Mouse (Mus musculus) thymus, adult 2 months (tissue): Measurements from ENCODE around the gene Ldlr. TPM values are rescaled to one million over a fixed set of nuclear protein-coding genes. Genes with fewer than 3 reads are reported as not detected.
"Not testable (repeated sequence)": the region's sequence is repeated elsewhere in the genome, so short reads cannot be mapped to it uniquely, and the experiment has no call there.

Experiments
- DNase-seq: peaks from one replicate; pipeline ENCODE4 v3.0.0; 2021
- H3K27ac ChIP-seq: fragments of 200-500 bp; 2 replicates; pipeline ENCODE4 v1.5.1; 2012; ENCODE audit warnings: low read length, control low read depth; ENCODE audit not compliant: control insufficient read depth, insufficient read depth
- H3K27me3 ChIP-seq: fragments of 200-500 bp; 2 replicates; pipeline ENCODE4 v1.6.1; 2012; ENCODE audit warnings: mild to moderate bottlenecking, low read length, moderate library complexity, mixed read lengths; ENCODE audit not compliant: control insufficient read depth, insufficient read depth
- H3K36me3 ChIP-seq: fragments of 200-500 bp; 2 replicates; pipeline ENCODE4 v1.6.1; 2012; ENCODE audit warnings: mild to moderate bottlenecking, low read length, moderate library complexity; ENCODE audit not compliant: control insufficient read depth, insufficient read depth
- H3K4me1 ChIP-seq: fragments of 200-500 bp; replicated peaks from 2 replicates; pipeline ENCODE4 v1.6.1; 2012; ENCODE audit warnings: low read length; ENCODE audit not compliant: control insufficient read depth, insufficient read depth
- H3K4me3 ChIP-seq: fragments of 200-500 bp; 2 replicates; pipeline ENCODE4 v1.5.1; 2012; ENCODE audit warnings: mild to moderate bottlenecking, low read length, control low read depth, moderate library complexity; ENCODE audit not compliant: control insufficient read depth, insufficient read depth
- CTCF ChIP-seq: fragments of 200-500 bp; IDR thresholded peaks from 2 replicates; pipeline ENCODE4 v1.5.1; 2012; ENCODE audit warnings: mild to moderate bottlenecking, control low read depth, low read length, moderate library complexity, borderline replicate concordance; ENCODE audit not compliant: control insufficient read depth, poor library complexity, insufficient read depth; ENCODE audit errors: extremely low read depth
- POLR2A ChIP-seq: fragments of 200-500 bp; IDR thresholded peaks from 2 replicates; pipeline ENCODE4 v1.6.1; 2012; ENCODE audit warnings: mild to moderate bottlenecking, low read length, control low read depth, moderate library complexity; ENCODE audit not compliant: control insufficient read depth, poor library complexity, insufficient read depth; ENCODE audit errors: extremely low read depth
- WGBS: fragments of 180-500 bp; shearing (Covaris S2); methylation state at CpG from one replicate; pipeline ENCODE4 v1.1.7; 2018; 5-methylcytosine and 5-hydroxymethylcytosine counted together
- polyA plus RNA-seq: library from polyadenylated mRNA; depleted of rRNA; stranded (reverse); fragments of >200 nt; gene quantifications from 2 replicates; pipeline ENCODE4 v1.2.3, GENCODE M21; 2012

The Ldlr gene
- polyA plus RNA-seq, 1 experiment, result 23.9 TPM

GRCm38 (mm10) chr9:21787654-21788053, 64.4 kb downstream of the Ldlr start:
- WGBS, result 93% methylated on average over 5 of the region's 5 CpGs

GRCm38 (mm10) chr9:21788234-21788633, 65.0 kb downstream of the Ldlr start:
- no peak for DNase-seq
- TF ChIP-seq POLR2A (no peak), CTCF (no peak)
- Histone ChIP-seq H3K27ac (no peak overlapping the region), H3K4me3 (no peak overlapping the region), H3K27me3 (no peaks in the 10 kb centered on the region), H3K36me3 (no peaks in the 10 kb centered on the region), H3K4me1 (no peaks in the 10 kb centered on the region)
- WGBS, result 91% methylated on average over 9 of the region's 9 CpGs

More at GRCm38 (mm10) chr9:21787654-21788053, 64.4 kb downstream of the Ldlr start:
- Histone ChIP-seq H3K4me3 (no peak overlapping the region), H3K27ac (no peak overlapping the region), H3K27me3 (no peaks in the 10 kb centered on the region), H3K4me1 (no peaks in the 10 kb centered on the region), H3K36me3 (no peaks in the 10 kb centered on the region)
- no peak for DNase-seq
- TF ChIP-seq CTCF, result no peak
- TF ChIP-seq POLR2A, result no peak

GRCm38 (mm10) chr9:21791861-21792260, 68.6 kb downstream of the Ldlr start:
- WGBS, result 92% methylated on average over 8 of the region's 8 CpGs
- no peaks in the 10 kb centered on the region for H3K36me3 ChIP-seq
- no peak for TF ChIP-seq POLR2A
- no peak for TF ChIP-seq CTCF
- no peak for DNase-seq
- no peak overlapping the region for H3K4me3 ChIP-seq
- H3K27me3 ChIP-seq, result no peaks in the 10 kb centered on the region
- H3K4me1 ChIP-seq, result no peaks in the 10 kb centered on the region; the same call in 1 of the 2 replicates
- H3K27ac ChIP-seq, result no peak overlapping the region

- DNase-seq, result no peak
- H3K27ac ChIP-seq, result no peak overlapping the region
- H3K36me3 ChIP-seq, result no peaks in the 10 kb centered on the region
- no peak overlapping the region for H3K4me3 ChIP-seq
- TF ChIP-seq POLR2A (no peak), CTCF (no peak)
- peaks cover 2% of the 10 kb centered on the region; the same call in 1 of the 2 replicates for H3K4me1 ChIP-seq
- H3K27me3 ChIP-seq, result no peaks in the 10 kb centered on the region
- 20% methylated on average over 8 of the region's 8 CpGs for WGBS
Observed at GRCm38 (mm10) chr9:21792644-21793043, 69.4 kb downstream of the Ldlr start.

GRCm38 (mm10) chr9:21793507-21793906, 70.2 kb downstream of the Ldlr start:
- not testable (repeated sequence) for H3K4me3 ChIP-seq, H3K27me3 ChIP-seq, H3K4me1 ChIP-seq, DNase-seq, H3K27ac ChIP-seq, H3K36me3 ChIP-seq
- 97% methylated on average over 6 of the region's 6 CpGs for WGBS

- no peak for DNase-seq
- no peaks in the 10 kb centered on the region for H3K36me3 ChIP-seq
- no peaks in the 10 kb centered on the region for H3K27me3 ChIP-seq
- no peak overlapping the region for H3K4me3 ChIP-seq
- H3K4me1 ChIP-seq, result peaks cover 10% of the 10 kb centered on the region
- TF ChIP-seq CTCF (no peak), POLR2A (no peak)
- H3K27ac ChIP-seq, result no peak overlapping the region
- 97% methylated on average over 18 of the region's 18 CpGs for WGBS
Observed at GRCm38 (mm10) chr9:21794344-21794834, 71.1 kb downstream of the Ldlr start.

GRCm38 (mm10) chr9:21794925-21795324, 71.6 kb downstream of the Ldlr start:
- Histone ChIP-seq H3K27ac (no peak overlapping the region), H3K4me1 (peaks cover 10% of the 10 kb centered on the region), H3K4me3 (no peak overlapping the region), H3K36me3 (no peaks in the 10 kb centered on the region), H3K27me3 (no peaks in the 10 kb centered on the region)
- no peak for DNase-seq
- TF ChIP-seq POLR2A (no peak), CTCF (no peak)
- WGBS, result 98% methylated on average over 25 of the region's 25 CpGs
